Mouse (Mus musculus) liver, embryonic 11.5 days (tissue): ENCODE data around the gene Klrc2. TPM values are rescaled to one million over a fixed set of nuclear protein-coding genes. Genes with fewer than 3 reads are reported as not detected.

Experiments used
- ATAC-seq: fragments of 200-750 bp; cut with Nextera tagmentation; replicated peaks from 2 replicates; pipeline ENCODE4 v1.8.0; 2017; ENCODE audit warnings: moderate number of reproducible peaks, mild to moderate bottlenecking, moderate TSS enrichment, moderate library complexity; ENCODE audit not compliant: low FRiP score
- DNase-seq: peaks from one replicate; pipeline ENCODE4 v3.0.0-alpha.2; 2017; ENCODE audit warnings: low spot score
- H3K27ac ChIP-seq: fragments of 300-500 bp; sonication (generic); 2 replicates; pipeline ENCODE4 v1.5.1; 2014; ENCODE audit warnings: mild to moderate bottlenecking, low read depth, low read length, control low read depth
- H3K27me3 ChIP-seq: fragments of 300-500 bp; sonication (generic); replicated peaks from 2 replicates; pipeline ENCODE4 v1.6.1; 2014; ENCODE audit warnings: low read length, mixed read lengths; ENCODE audit not compliant: control insufficient read depth, insufficient read depth
- H3K36me3 ChIP-seq: fragments of 300-500 bp; sonication (generic); 2 replicates; pipeline ENCODE4 v1.6.1; 2014; ENCODE audit warnings: mild to moderate bottlenecking, low read length, moderate library complexity, mixed read lengths; ENCODE audit not compliant: control insufficient read depth, insufficient read depth
- H3K4me1 ChIP-seq: fragments of 300-500 bp; sonication (generic); replicated peaks from 2 replicates; pipeline ENCODE4 v1.6.1; 2014; ENCODE audit warnings: low read length, mixed read lengths; ENCODE audit not compliant: control insufficient read depth, insufficient read depth
- H3K4me2 ChIP-seq: fragments of 300-500 bp; sonication (generic); 2 replicates; pipeline ENCODE4 v1.6.1; 2014; ENCODE audit warnings: mild to moderate bottlenecking, control low read depth, moderate library complexity
- H3K4me3 ChIP-seq: fragments of 300-500 bp; sonication (generic); 2 replicates; pipeline ENCODE4 v1.5.1; 2014; ENCODE audit warnings: low read depth, low read length, control low read depth
- H3K9ac ChIP-seq: fragments of 300-500 bp; sonication (generic); 2 replicates; pipeline ENCODE4 v1.6.1; 2014; ENCODE audit warnings: low read depth, low read length, control low read depth
- H3K9me3 ChIP-seq: fragments of 300-500 bp; sonication (generic); 2 replicates; pipeline ENCODE4 v1.6.1; 2016; ENCODE audit warnings: low read length, inconsistent platforms, mixed read lengths; ENCODE audit not compliant: control insufficient read depth
- microRNA-seq: library from miRNA; unstranded; fragments of <30 nt; microRNA quantifications from one replicate; pipeline ENCODE4, GENCODE M21; 2017; ENCODE audit warnings: borderline number of aligned reads
- polyA plus RNA-seq: library from polyadenylated mRNA; unstranded; fragments of >200 nt; fragmentation: Nextera tagmentation; extraction: Ambion mirVana; gene quantifications from 2 replicates; pipeline ENCODE4 v1.2.1, GENCODE M21; 2014

Klrc2 gene
- polyA plus RNA-seq, 1 experiment from 2014 or later = not detected

DNA sequence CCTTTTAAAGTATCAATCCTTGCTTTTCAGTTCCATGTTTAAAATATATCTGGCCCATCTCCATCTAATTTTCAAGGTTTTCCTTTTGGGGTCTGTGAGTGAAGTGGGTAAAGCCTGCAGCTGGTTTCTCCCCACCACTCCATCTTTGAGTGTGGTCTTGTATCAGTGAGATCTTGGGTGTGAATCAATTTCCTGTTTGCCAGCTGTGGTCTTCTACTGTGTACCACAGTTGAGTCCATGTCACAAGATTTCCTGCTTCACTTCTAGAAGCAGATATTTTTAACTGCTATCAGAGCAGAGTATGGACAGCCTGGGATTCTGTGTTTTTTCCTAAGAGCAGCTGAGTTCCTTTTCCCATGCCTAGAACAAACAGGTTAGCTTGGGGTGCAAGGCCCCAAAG, 52.1 kb downstream of the Klrc2 start:
- Histone ChIP-seq H3K9me3 (no peaks in the 10 kb centered on the region), H3K4me1 (no peaks in the 10 kb centered on the region), H3K27ac (no peak overlapping the region), H3K4me2 (no peak overlapping the region), H3K27me3 (no peaks in the 10 kb centered on the region), H3K4me3 (no peak overlapping the region), H3K9ac (no peak overlapping the region), H3K36me3 (no peaks in the 10 kb centered on the region)
- no peak for ATAC-seq
- no peak for DNase-seq

Small RNA genes lying within 50 kb of the gene (microRNA-seq; reads per million reads assigned to microRNA genes)
- gene Mir680-1 = not detected

Other genes starting within 250 kb of the Klrc2 start
- 0.38 and 0.65 TPM in 2 replicates for gene Clec1a, start 208.7 kb downstream of the Klrc2 start, polyA plus RNA-seq
- gene Olr1, start 153.5 kb downstream of the Klrc2 start, polyA plus RNA-seq = 0.71 and 1.1 TPM in 2 replicates
- not detected in 2 replicates for gene Tmem52b, start 148.1 kb downstream of the Klrc2 start, polyA plus RNA-seq
- gene Gabarapl1, start 127.5 kb downstream of the Klrc2 start, polyA plus RNA-seq = 16.6 and 17.7 TPM in 2 replicates
- not detected in 2 replicates for gene Klre1, start 82.8 kb downstream of the Klrc2 start, polyA plus RNA-seq
- not detected in 2 replicates for gene Klrd1, start 68.9 kb downstream of the Klrc2 start, polyA plus RNA-seq
- not detected in 2 replicates for gene Klrk1, start 36.8 kb downstream of the Klrc2 start, polyA plus RNA-seq
- not detected in 2 replicates for gene Klrc3, start 17.4 kb downstream of the Klrc2 start, polyA plus RNA-seq
- gene Klrc1, start 18.3 kb upstream of the Klrc2 start, polyA plus RNA-seq = not detected in 2 replicates
- not detected in 2 replicates for gene Klri1, start 56.4 kb upstream of the Klrc2 start, polyA plus RNA-seq
- gene Klri2, start 79.8 kb upstream of the Klrc2 start, polyA plus RNA-seq = not detected in 2 replicates
- not detected in 2 replicates for gene Gm156, start 123.6 kb upstream of the Klrc2 start, polyA plus RNA-seq
- not detected in 2 replicates for gene Gm17631, start 202.0 kb upstream of the Klrc2 start, polyA plus RNA-seq
- not detected in 2 replicates for gene Klra17, start 216.0 kb upstream of the Klrc2 start, polyA plus RNA-seq